Mouse (Mus musculus) stomach, embryonic 14.5 days (tissue): ENCODE results near the gene Tmem117. TPM values are rescaled to one million over a fixed set of nuclear protein-coding genes. Genes with fewer than 3 reads are reported as not detected.

Source experiments
- ATAC-seq: fragments of 200-750 bp; cut with Nextera tagmentation; 2 replicates; pipeline ENCODE4 v1.8.0; 2017; ENCODE audit warnings: low read depth, moderate TSS enrichment; ENCODE audit not compliant: insufficient number of reproducible peaks, insufficient read depth, low FRiP score
- H3K27ac ChIP-seq: fragments of 300-500 bp; sonication (generic); 2 replicates; pipeline ENCODE4 v1.5.1; 2014; ENCODE audit warnings: mild to moderate bottlenecking, low read length, moderate library complexity, mixed read lengths
- H3K27me3 ChIP-seq: fragments of 300-500 bp; sonication (generic); 2 replicates; pipeline ENCODE4 v1.6.1; 2014; ENCODE audit warnings: low read length, control low read depth, mixed read lengths; ENCODE audit not compliant: control insufficient read depth, insufficient read depth
- H3K36me3 ChIP-seq: fragments of 300-500 bp; sonication (generic); 2 replicates; pipeline ENCODE4 v1.6.1; 2014; ENCODE audit warnings: mild to moderate bottlenecking, control low read depth, low read length, moderate library complexity, mixed read lengths; ENCODE audit not compliant: control insufficient read depth, insufficient read depth
- H3K4me1 ChIP-seq: fragments of 300-500 bp; sonication (generic); 2 replicates; pipeline ENCODE4 v1.6.1; 2014; ENCODE audit warnings: low read length, control low read depth, mixed read lengths; ENCODE audit not compliant: control insufficient read depth, insufficient read depth
- H3K4me2 ChIP-seq: fragments of 300-500 bp; sonication (generic); replicated peaks from 2 replicates; pipeline ENCODE4 v1.6.1; 2014; ENCODE audit warnings: low read depth, low read length, control low read depth
- H3K4me3 ChIP-seq: fragments of 300-500 bp; sonication (generic); 2 replicates; pipeline ENCODE4 v1.5.1; 2014; ENCODE audit warnings: low read depth, low read length, control low read depth
- H3K9ac ChIP-seq: fragments of 300-500 bp; sonication (generic); replicated peaks from 2 replicates; pipeline ENCODE4 v1.6.1; 2014; ENCODE audit warnings: low read depth, mild to moderate bottlenecking, control low read depth, low read length, moderate library complexity, mixed read lengths
- H3K9me3 ChIP-seq: fragments of 300-500 bp; sonication (generic); 2 replicates; pipeline ENCODE4 v1.6.1; 2016; ENCODE audit warnings: low read depth, low read length, control low read depth; ENCODE audit not compliant: control insufficient read depth
- WGBS: fragments of 180-500 bp; shearing (Covaris S2); extraction: QIAGEN DNeasy Blood & Tissue Kit; methylation state at CpG from one replicate; pipeline ENCODE4 v1.1.7; 2014; 5-methylcytosine and 5-hydroxymethylcytosine counted together
- polyA plus RNA-seq: library from polyadenylated mRNA; unstranded; fragments of >200 nt; fragmentation: Nextera tagmentation; extraction: Ambion mirVana; gene quantifications from 2 replicates; pipeline ENCODE4 v1.2.1, GENCODE M21; 2014

Gene Tmem117
- polyA plus RNA-seq, 1 experiment from 2014 or later, result 3.8 TPM

DNA sequence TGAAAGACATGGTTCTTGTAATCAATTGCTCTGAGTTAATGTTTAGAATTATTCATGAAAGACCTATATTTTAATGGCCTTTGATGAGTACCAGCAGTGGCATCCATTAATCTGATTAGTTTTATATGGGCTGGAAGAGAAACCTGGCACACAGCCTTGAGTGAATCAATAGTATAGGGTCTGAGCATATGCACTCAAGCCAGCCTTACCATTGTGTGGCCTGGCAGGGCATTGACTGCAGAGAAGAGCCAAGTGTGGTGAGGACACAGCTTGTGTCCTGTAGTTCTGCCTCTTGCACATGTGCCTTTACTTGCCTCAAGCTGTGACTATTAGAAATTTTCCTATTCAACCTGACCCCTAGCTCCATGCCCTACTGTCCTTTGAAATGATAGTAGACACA is 472.5 kb downstream of the Tmem117 start:
- Histone ChIP-seq H3K27ac (no peak overlapping the region), H3K4me1 (no peaks in the 10 kb centered on the region), H3K4me2 (no peak overlapping the region), H3K36me3 (no peaks in the 10 kb centered on the region), H3K4me3 (no peak overlapping the region), H3K9ac (no peak overlapping the region), H3K9me3 (no peaks in the 10 kb centered on the region), H3K27me3 (no peaks in the 10 kb centered on the region)
- no peak for ATAC-seq

DNA sequence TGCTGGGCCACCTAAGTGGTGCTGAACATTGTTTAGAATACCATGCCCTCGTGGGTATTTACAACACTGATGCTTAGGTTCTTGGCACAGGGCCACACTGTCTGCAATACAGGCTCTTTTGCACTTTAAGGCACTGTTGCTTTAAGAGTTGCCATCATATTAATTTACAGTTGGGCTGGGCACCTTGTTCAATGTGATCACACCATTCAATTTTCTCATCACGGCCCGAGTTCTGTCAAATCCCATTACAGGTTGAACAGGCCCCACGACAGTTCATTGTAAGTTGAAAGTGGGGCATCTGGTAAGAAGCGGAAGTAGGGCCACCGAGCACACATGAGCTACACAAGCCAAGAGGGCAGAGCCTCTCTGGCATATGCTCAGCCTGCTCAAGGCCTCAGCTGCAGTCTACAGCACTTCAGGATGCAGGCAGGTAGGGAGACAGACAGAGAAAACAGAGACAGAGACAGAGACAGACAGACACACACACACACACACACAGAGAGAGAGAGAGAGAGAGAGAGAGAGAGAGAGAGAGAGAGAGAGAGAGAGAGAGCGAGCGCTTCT is 478.3 kb downstream of the Tmem117 start:
- Histone ChIP-seq H3K27ac (no peak overlapping the region), H3K27me3 (no peaks in the 10 kb centered on the region), H3K4me3 (no peak overlapping the region), H3K4me2 (no peak overlapping the region), H3K9ac (no peak overlapping the region), H3K9me3 (no peaks in the 10 kb centered on the region), H3K36me3 (no peaks in the 10 kb centered on the region), H3K4me1 (no peaks in the 10 kb centered on the region)
- no peak for ATAC-seq
- whole genome bisulfite sequencing, result 67% methylated on average over 8 of the region's 8 CpGs

DNA sequence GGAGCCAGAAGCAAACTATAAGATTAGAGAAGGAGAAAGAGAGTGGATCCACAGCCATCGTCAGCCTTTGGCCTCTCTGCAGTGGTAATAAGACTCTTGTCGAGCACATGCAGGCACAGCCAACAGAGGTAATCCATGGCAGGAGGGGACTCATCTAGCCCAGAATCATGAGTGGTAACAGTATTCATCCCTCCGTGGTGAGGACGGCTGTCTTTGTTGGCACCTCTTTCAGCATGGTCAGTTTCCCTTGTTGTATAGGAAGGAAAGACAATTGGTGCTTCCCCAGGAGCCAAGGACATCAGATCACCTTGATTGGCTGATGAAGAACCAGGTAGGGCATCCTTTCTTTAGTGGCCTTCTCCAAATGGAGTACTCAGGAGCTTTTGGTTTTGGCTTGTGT is 479.6 kb downstream of the Tmem117 start:
- H3K27ac ChIP-seq, result no peak overlapping the region
- no peaks in the 10 kb centered on the region for H3K4me1 ChIP-seq
- H3K36me3 ChIP-seq, result no peaks in the 10 kb centered on the region
- no peaks in the 10 kb centered on the region for H3K9me3 ChIP-seq
- 86% methylated on average over 4 of the region's 4 CpGs for WGBS
- no peak overlapping the region for H3K4me2 ChIP-seq
- ATAC-seq, result no peak
- no peak overlapping the region for H3K4me3 ChIP-seq
- no peaks in the 10 kb centered on the region for H3K27me3 ChIP-seq
- no peak overlapping the region for H3K9ac ChIP-seq

DNA sequence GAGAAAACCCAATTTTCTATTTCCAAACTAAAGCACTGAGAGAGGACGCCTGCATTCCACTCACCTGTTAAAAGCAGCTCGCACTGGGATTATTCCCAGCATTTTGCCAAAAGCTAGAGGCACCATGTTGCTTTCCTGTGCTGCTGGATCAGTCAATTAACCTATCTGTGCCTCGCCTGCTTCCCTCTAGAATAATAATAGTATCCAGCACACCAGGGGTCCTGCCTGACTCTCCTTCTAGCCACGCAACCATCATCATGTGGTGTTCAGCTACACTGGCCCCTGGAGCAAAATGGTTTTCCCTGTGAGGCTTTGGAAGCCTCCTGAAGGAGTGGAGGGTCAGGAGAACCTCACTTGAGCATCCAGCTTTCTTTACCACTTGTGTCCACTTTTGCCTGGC is 502.4 kb downstream of the Tmem117 start:
- Histone ChIP-seq H3K4me2 (no peak overlapping the region), H3K9ac (no peak overlapping the region), H3K27me3 (no peaks in the 10 kb centered on the region), H3K9me3 (no peaks in the 10 kb centered on the region), H3K27ac (no peak overlapping the region), H3K4me3 (no peak overlapping the region), H3K4me1 (no peaks in the 10 kb centered on the region), H3K36me3 (no peaks in the 10 kb centered on the region)
- no peak for ATAC-seq
- WGBS, result 75% methylated on average over 4 of the region's 4 CpGs

- 93% methylated on average over 17 of the region's 17 CpGs for WGBS
- Histone ChIP-seq H3K36me3 (no peaks in the 10 kb centered on the region), H3K4me2 (no peak overlapping the region), H3K27me3 (no peaks in the 10 kb centered on the region), H3K27ac (no peak overlapping the region), H3K4me3 (no peak overlapping the region), H3K9ac (no peak overlapping the region), H3K4me1 (no peaks in the 10 kb centered on the region), H3K9me3 (no peaks in the 10 kb centered on the region)
- ATAC-seq, result no peak
These were observed 507.0 kb downstream of the Tmem117 start for GRCm38 (mm10) chr15:95135926-95136609.

GRCm38 (mm10) chr15:95137018-95137810 is 508.2 kb downstream of the Tmem117 start:
- ATAC-seq, result no peak
- no peak overlapping the region for H3K4me2 ChIP-seq
- no peaks in the 10 kb centered on the region for H3K4me1 ChIP-seq
- no peaks in the 10 kb centered on the region for H3K36me3 ChIP-seq
- H3K27ac ChIP-seq, result no peak overlapping the region
- WGBS, result 82% methylated on average over 10 of the region's 10 CpGs
- H3K4me3 ChIP-seq, result no peak overlapping the region
- no peaks in the 10 kb centered on the region for H3K27me3 ChIP-seq
- H3K9me3 ChIP-seq, result no peaks in the 10 kb centered on the region
- H3K9ac ChIP-seq, result no peak overlapping the region

- WGBS, result 49% methylated on average over 12 of the region's 12 CpGs
- H3K27ac ChIP-seq, result no peak overlapping the region
- no peaks in the 10 kb centered on the region for H3K4me1 ChIP-seq
- ATAC-seq, result no peak
- no peak overlapping the region for H3K9ac ChIP-seq
- no peak overlapping the region for H3K4me2 ChIP-seq
- no peak overlapping the region for H3K4me3 ChIP-seq
- H3K9me3 ChIP-seq, result no peaks in the 10 kb centered on the region
- no peaks in the 10 kb centered on the region for H3K36me3 ChIP-seq
- no peaks in the 10 kb centered on the region for H3K27me3 ChIP-seq
These were observed 509.8 kb downstream of the Tmem117 start for GRCm38 (mm10) chr15:95138709-95139409.

DNA sequence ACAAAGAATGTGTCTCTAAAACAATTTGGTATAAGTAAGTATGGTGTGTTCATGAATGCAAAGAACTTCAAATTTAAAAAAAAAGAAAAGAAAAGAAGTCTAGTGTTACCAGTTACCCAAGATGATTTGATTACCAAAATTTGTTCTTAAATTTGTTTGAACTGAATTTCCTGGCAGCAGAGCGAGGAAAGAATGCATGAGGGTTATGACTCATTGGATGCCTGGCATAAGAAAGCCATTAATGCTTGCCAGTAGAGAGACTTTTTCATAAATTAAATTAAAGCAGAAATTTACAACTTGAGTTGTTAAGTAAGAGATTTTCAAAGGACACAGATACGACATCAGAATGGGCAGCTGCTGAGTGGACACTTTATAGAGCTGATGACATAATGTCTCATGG is 515.1 kb downstream of the Tmem117 start:
- Histone ChIP-seq H3K9ac (no peak overlapping the region), H3K4me2 (no peak overlapping the region), H3K27ac (no peak overlapping the region), H3K4me3 (no peak overlapping the region), H3K36me3 (no peaks in the 10 kb centered on the region), H3K9me3 (no peaks in the 10 kb centered on the region), H3K27me3 (no peaks in the 10 kb centered on the region), H3K4me1 (no peaks in the 10 kb centered on the region)
- 60% methylated on average over 2 of the region's 2 CpGs for WGBS
- ATAC-seq, result no peak
